In genomic region chr17:15599496-15599895, GRCm38 (mm10) we compare ENCODE assay signal across 20 mouse cellular contexts.
"Had no signal": no experiment of that assay in that cellular context is flagged by ENCODE, and none has a peak within 500 bp of the region (broad histone marks: within the 10 kb centered on the region; RNA-seq: fewer than 3 reads in every experiment).

No protein-coding gene starts in this region.

- H3K4me2 ChIP-seq: kidney, embryonic 15.5 days; liver, embryonic 12.5 days; liver, embryonic 15.5 days; lung, embryonic 15.5 days; midbrain, embryonic 13.5 days; neural tube, embryonic 13.5 days had no signal

- H3K4me1 ChIP-seq: kidney, embryonic 15.5 days; liver, embryonic 12.5 days; liver, embryonic 15.5 days; lung, embryonic 15.5 days; megakaryocyte, embryonic 14.5 days; midbrain, embryonic 10.5 days; midbrain, embryonic 13.5 days; neural tube, embryonic 13.5 days had no signal

- DNase-seq: kidney, adult 8-10 months; kidney, postnatal 10 days; kidney, postnatal 36 days; lung, adult 18-20 months; lung, postnatal 10 days; lung, postnatal 36 days; thymus, adult 2 months; thymus, postnatal 14 days; thymus, postnatal 4 days had no signal

- H3K36me3 ChIP-seq: kidney, embryonic 15.5 days; liver, embryonic 12.5 days; liver, embryonic 15.5 days; lung, embryonic 15.5 days; midbrain, embryonic 10.5 days; midbrain, embryonic 13.5 days; neural tube, embryonic 13.5 days had no signal

- H3K27me3 ChIP-seq: kidney, embryonic 15.5 days; liver, embryonic 12.5 days; liver, embryonic 15.5 days; lung, embryonic 15.5 days; megakaryocyte, embryonic 14.5 days; midbrain, embryonic 13.5 days; neural tube, embryonic 13.5 days had no signal

- H3K9ac ChIP-seq: kidney, embryonic 15.5 days; liver, embryonic 12.5 days; liver, embryonic 15.5 days; lung, embryonic 15.5 days; midbrain, embryonic 13.5 days; neural tube, embryonic 13.5 days had no signal

- H3K27ac ChIP-seq: kidney, embryonic 15.5 days; liver, embryonic 12.5 days; liver, embryonic 15.5 days; lung, embryonic 15.5 days; midbrain, embryonic 10.5 days; midbrain, embryonic 13.5 days; neural tube, embryonic 13.5 days; stomach, postnatal 0 days had no signal

- ATAC-seq: liver, embryonic 12.5 days; midbrain, embryonic 13.5 days; midbrain, embryonic 16.5 days had no signal

- H3K9me3 ChIP-seq: kidney, embryonic 15.5 days; liver, embryonic 12.5 days; liver, embryonic 15.5 days; lung, embryonic 15.5 days; midbrain, embryonic 10.5 days; midbrain, embryonic 13.5 days; neural tube, embryonic 13.5 days had no signal

- H3K4me3 ChIP-seq: kidney, embryonic 15.5 days; liver, embryonic 12.5 days; liver, embryonic 15.5 days; lung, embryonic 15.5 days; megakaryocyte, embryonic 14.5 days; midbrain, embryonic 10.5 days; midbrain, embryonic 13.5 days; myocyte; neural tube, embryonic 13.5 days had no signal
